Comparison of ENCODE assay signal across 25 mouse cellular contexts in genomic region chr2:153772950-153773349, GRCm38 (mm10). TPM values are rescaled to one million over a fixed set of nuclear protein-coding genes. Genes with fewer than 3 reads are reported as not detected.
DNase-seq lines count a peak whose midpoint lies in the region; ATAC-seq and TF ChIP-seq lines count a peak whose summit lies in the region.
"Had no signal": no experiment of that assay in that cellular context is flagged by ENCODE, and none has a peak within 500 bp of the region (broad histone marks: within the 10 kb centered on the region; RNA-seq: fewer than 3 reads in every experiment).

No protein-coding gene starts in this region.

- H3K4me1 ChIP-seq in lung, embryonic 14.5 days (ENCODE audit: insufficient read depth), result 0 out of 2 replicates have a peak, but pooled peaks cover 3% of the 10 kb centered on the region
- H3K4me1 ChIP-seq in lung, embryonic 16.5 days (replicated peaks; ENCODE audit: control insufficient read depth, insufficient read depth, low read length), result peaks cover 7% of the 10 kb centered on the region; the same call in 1 of the 2 replicates
- peaks cover 4% of the 10 kb centered on the region for H3K4me1 ChIP-seq in testis, adult 2 months (ENCODE audit: control insufficient read depth, insufficient read depth, low read length)
- no peaks in the 10 kb centered on the region for H3K4me1 ChIP-seq in midbrain, embryonic 16.5 days (ENCODE audit: control insufficient read depth, insufficient read depth, low read length)
- H3K4me1 ChIP-seq: embryonic facial prominence, embryonic 10.5 days; embryonic facial prominence, embryonic 12.5 days; forebrain, embryonic 13.5 days had no signal

- H3K4me2 ChIP-seq in lung, embryonic 14.5 days, result no peak overlapping the region
- no peak overlapping the region for H3K4me2 ChIP-seq in lung, embryonic 16.5 days (ENCODE audit: low read depth, low read length)
- H3K4me2 ChIP-seq in midbrain, embryonic 16.5 days (ENCODE audit: low read length), result no peak overlapping the region
- H3K4me2 ChIP-seq: embryonic facial prominence, embryonic 12.5 days; forebrain, embryonic 13.5 days had no signal

- ATAC-seq in lung, embryonic 14.5 days (ENCODE audit: insufficient read depth), result no peak
- ATAC-seq in lung, embryonic 16.5 days (ENCODE audit: low read depth), result peak; percentile 56; the same call in 1 of the 2 replicates
- ATAC-seq in midbrain, embryonic 16.5 days, result no peak
- ATAC-seq: activated CD4-positive, CD25-positive, alpha-beta regulatory T cell, adult 4 months; CD4-positive, CD25-positive, alpha-beta regulatory T cell, adult 4 months; forebrain, embryonic 13.5 days; Patski had no signal

- WGBS in lung, embryonic 14.5 days, result 65% methylated on average over 4 of the region's 4 CpGs
- 78% methylated on average over 4 of the region's 4 CpGs for WGBS in lung, embryonic 16.5 days
- 90% methylated on average over 4 of the region's 4 CpGs for WGBS in midbrain, embryonic 16.5 days

- peak; percentile 46 for DNase-seq in lung, embryonic 14.5 days
- no peak for DNase-seq in lung, postnatal 4 days
- DNase-seq in lung, postnatal 10 days, result no peak
- DNase-seq in testis, postnatal 10 days (ENCODE audit: low spot score), result no peak
- DNase-seq: adrenal gland, adult 8-10 months; adrenal gland, postnatal 14 days; adrenal gland, postnatal 36 days; B cell, adult 2 months; cerebellum, adult 11-12 months; cerebellum, adult 2 months; cerebellum, adult 9-10 months; cerebellum, postnatal 10 days; cerebellum, postnatal 25 days had no signal

- H3K36me3 ChIP-seq in lung, embryonic 14.5 days (ENCODE audit: insufficient read depth), result peaks cover 29% of the 10 kb centered on the region
- H3K36me3 ChIP-seq in lung, embryonic 16.5 days (ENCODE audit: control insufficient read depth, insufficient read depth, low read length), result peaks cover 4% of the 10 kb centered on the region
- no peaks in the 10 kb centered on the region; the same call in 1 of the 2 replicates for H3K36me3 ChIP-seq in testis, adult 2 months (ENCODE audit: control insufficient read depth, insufficient read depth, low read length)
- peaks cover 18% of the 10 kb centered on the region for H3K36me3 ChIP-seq in midbrain, embryonic 16.5 days (ENCODE audit: control insufficient read depth, insufficient read depth, low read length)

- no peak for TF ChIP-seq CTCF in lung, embryonic 14.5 days (IDR thresholded peaks at IDR 0.05; ENCODE audit: low read depth)
- no peak for TF ChIP-seq CTCF in testis, adult 2 months (IDR thresholded peaks at IDR 0.05; ENCODE audit: control insufficient read depth, insufficient read depth, insufficient replicate concordance, low read depth, low read length)

- no peaks in the 10 kb centered on the region for H3K9me3 ChIP-seq in lung, embryonic 14.5 days (ENCODE audit: low read depth, low read length)
- H3K9me3 ChIP-seq in lung, embryonic 16.5 days (ENCODE audit: control insufficient read depth, low read length), result no peaks in the 10 kb centered on the region
- H3K9me3 ChIP-seq in midbrain, embryonic 16.5 days (replicated peaks; ENCODE audit: control insufficient read depth, low read length, poor library complexity, severe bottlenecking), result no peaks in the 10 kb centered on the region; the same call in 1 of the 2 replicates
- H3K9me3 ChIP-seq: embryonic facial prominence, embryonic 10.5 days; embryonic facial prominence, embryonic 12.5 days; forebrain, embryonic 13.5 days; G1E had no signal

- no peak overlapping the region for H3K27ac ChIP-seq in lung, embryonic 14.5 days (ENCODE audit: low read depth)
- H3K27ac ChIP-seq in lung, embryonic 16.5 days (ENCODE audit: low read length), result peak overlapping the region; percentile 68
- 0 out of 2 replicates have a peak overlapping the region, but pooled peaks have one; percentile 49 for H3K27ac ChIP-seq in testis, adult 2 months (ENCODE audit: control insufficient read depth, insufficient read depth, low read depth, low read length)
- no peak overlapping the region for H3K27ac ChIP-seq in midbrain, embryonic 16.5 days (ENCODE audit: low read length)
- H3K27ac ChIP-seq: embryonic facial prominence, embryonic 10.5 days; embryonic facial prominence, embryonic 12.5 days; forebrain, embryonic 13.5 days had no signal

- H3K9ac ChIP-seq in lung, embryonic 14.5 days, result no peak overlapping the region
- no peak overlapping the region for H3K9ac ChIP-seq in lung, embryonic 16.5 days (ENCODE audit: low read length)
- no peak overlapping the region for H3K9ac ChIP-seq in midbrain, embryonic 16.5 days (ENCODE audit: low read depth, low read length)
- H3K9ac ChIP-seq: embryonic facial prominence, embryonic 12.5 days; forebrain, embryonic 13.5 days had no signal

- H3K27me3 ChIP-seq in lung, embryonic 14.5 days (ENCODE audit: insufficient read depth, low read length), result no peaks in the 10 kb centered on the region
- H3K27me3 ChIP-seq in lung, embryonic 16.5 days (ENCODE audit: control insufficient read depth, insufficient read depth, low read depth, low read length), result no peaks in the 10 kb centered on the region
- H3K27me3 ChIP-seq in testis, adult 2 months (ENCODE audit: control insufficient read depth, insufficient read depth, low read length), result no peaks in the 10 kb centered on the region
- no peaks in the 10 kb centered on the region for H3K27me3 ChIP-seq in midbrain, embryonic 16.5 days (ENCODE audit: control insufficient read depth, insufficient read depth, low read depth, low read length)
- H3K27me3 ChIP-seq: CH12.LX; embryonic facial prominence, embryonic 12.5 days; forebrain, embryonic 13.5 days; Patski had no signal

- TF ChIP-seq POLR2A in testis, adult 2 months (IDR thresholded peaks at IDR 0.05; ENCODE audit: control insufficient read depth, low read depth, low read length), result no peak

- no peak overlapping the region for H3K4me3 ChIP-seq in lung, embryonic 14.5 days (ENCODE audit: low read depth, low read length)
- H3K4me3 ChIP-seq in lung, embryonic 16.5 days (ENCODE audit: low read length), result no peak overlapping the region
- H3K4me3 ChIP-seq in testis, adult 2 months (ENCODE audit: control insufficient read depth, low read depth, low read length), result no peak overlapping the region
- no peak overlapping the region for H3K4me3 ChIP-seq in midbrain, embryonic 16.5 days (ENCODE audit: low read depth, low read length)
- H3K4me3 ChIP-seq: embryonic facial prominence, embryonic 10.5 days; embryonic facial prominence, embryonic 12.5 days; forebrain, embryonic 13.5 days had no signal

RNA-seq across cellular contexts. Expression of gene Efcab8, which starts 6.8 kb away (rescaled TPM):
- not detected in 2 replicates for polyA plus RNA-seq in lung, embryonic 14.5 days (2014; fragmentation: Nextera tagmentation; extraction: Ambion mirVana)
- polyA plus RNA-seq in lung, embryonic 16.5 days (2015; fragmentation: Nextera tagmentation; extraction: Ambion mirVana), result not detected in 2 replicates
- polyA plus RNA-seq in testis, adult 2 months (2012; rRNA removed), result 41.4 and 46.4 TPM in 2 replicates
- 0.16 TPM in 1 of 2 replicates, not detected in the other for polyA plus RNA-seq in midbrain, embryonic 16.5 days (2015; fragmentation: Nextera tagmentation; extraction: Ambion mirVana)
- polyA plus RNA-seq: CD4-positive, CD25-positive, alpha-beta regulatory T cell, adult 4 months; embryonic facial prominence, embryonic 10.5 days; forebrain, embryonic 11.5 days; G1E had no signal

RNA-seq across cellular contexts. Expression of gene Mapre1, which starts 31.9 kb away (rescaled TPM):
- 235 and 264 TPM in 2 replicates for polyA plus RNA-seq in lung, embryonic 14.5 days (2014; fragmentation: Nextera tagmentation; extraction: Ambion mirVana)
- polyA plus RNA-seq in lung, embryonic 16.5 days (2015; fragmentation: Nextera tagmentation; extraction: Ambion mirVana), result 235 and 255 TPM in 2 replicates
- polyA plus RNA-seq in testis, adult 2 months (2012; rRNA removed), result 6.3 and 8.2 TPM in 2 replicates
- 411 and 428 TPM in 2 replicates for polyA plus RNA-seq in midbrain, embryonic 16.5 days (2015; fragmentation: Nextera tagmentation; extraction: Ambion mirVana)

Comparison
In these comparisons a context has a peak if more than half of its experiments do, and no peak if none do; other contexts are left out.
1. H3K27ac ChIP-seq: peak in lung, embryonic 16.5 days (single experiment) and testis, adult 2 months (single experiment); none in lung, embryonic 14.5 days (single experiment) and midbrain, embryonic 16.5 days (single experiment).
2. RNA of gene Efcab8, which starts 6.8 kb away (polyA plus RNA-seq): 41.4 to 46.4 TPM in testis, adult 2 months; not detected in lung, embryonic 16.5 days, not detected in lung, embryonic 14.5 days and 0.16 TPM in midbrain, embryonic 16.5 days; every median in the first group is over 10 times any median in the second.
3. RNA of gene Mapre1, which starts 31.9 kb away (polyA plus RNA-seq): 411 to 428 TPM in midbrain, embryonic 16.5 days, 235 to 255 TPM in lung, embryonic 16.5 days and 235 to 264 TPM in lung, embryonic 14.5 days; 6.3 to 8.2 TPM in testis, adult 2 months; every median in the first group is over 10 times any median in the second.